7 mouse cellular contexts compared by ENCODE assay signal in genomic region chr10:115251088-115251934, GRCm38 (mm10). TPM values are rescaled to one million over a fixed set of nuclear protein-coding genes. Genes with fewer than 3 reads are reported as not detected.
DNase-seq lines count a peak whose midpoint lies in the region; ATAC-seq lines count a peak whose summit lies in the region.

Gene Tbc1d15 (minus strand): TSS chr10:115251467.

- peak within 1 kb of the TSS; percentile 57 for H3K4me2 ChIP-seq in embryonic facial prominence, embryonic 11.5 days (ENCODE audit: low read depth, low read length)
- H3K4me2 ChIP-seq in midbrain, embryonic 13.5 days (replicated peaks) = peak within 1 kb of the TSS; percentile 73

- H3K27ac ChIP-seq in embryonic facial prominence, embryonic 11.5 days (replicated peaks; ENCODE audit: low read depth, low read length) = 0 out of 2 replicates have a peak within 1 kb of the TSS, but pooled peaks have one; percentile 8
- H3K27ac ChIP-seq in limb, embryonic 10.5 days = peak within 1 kb of the TSS; percentile 91
- no peak within 1 kb of the TSS for H3K27ac ChIP-seq in midbrain, embryonic 13.5 days

- under 1% methylated on average over 67 of the region's 67 CpGs for WGBS in embryonic facial prominence, embryonic 11.5 days
- under 1% methylated on average over 67 of the region's 67 CpGs for WGBS in limb, embryonic 10.5 days
- under 1% methylated on average over 60 of the region's 67 CpGs for WGBS in midbrain, embryonic 13.5 days

- no peaks in the 10 kb centered on the region for H3K4me1 ChIP-seq in embryonic facial prominence, embryonic 11.5 days (ENCODE audit: control insufficient read depth, insufficient read depth, low read length)
- peaks cover 34% of the 10 kb centered on the region for H3K4me1 ChIP-seq in limb, embryonic 10.5 days
- H3K4me1 ChIP-seq in midbrain, embryonic 13.5 days (replicated peaks) = peaks cover 29% of the 10 kb centered on the region

- DNase-seq in adrenal gland, postnatal 14 days = peak; percentile 99
- peak; percentile 99 for DNase-seq in embryonic facial prominence, embryonic 11.5 days (ENCODE audit: low spot score)
- peak; percentile 98 for DNase-seq in kidney, adult 11 months
- peak; percentile 99 for DNase-seq in limb, embryonic 10.5 days (ENCODE audit: low spot score)
- peak; percentile 97 for DNase-seq in spleen, adult 12 weeks (ENCODE audit: low spot score)

- H3K4me3 ChIP-seq in embryonic facial prominence, embryonic 11.5 days (ENCODE audit: low read depth, low read length) = peak within 1 kb of the TSS; percentile 93
- peak within 1 kb of the TSS; percentile 97 for H3K4me3 ChIP-seq in limb, embryonic 10.5 days
- peak within 1 kb of the TSS; percentile 73 for H3K4me3 ChIP-seq in midbrain, embryonic 13.5 days (replicated peaks)

- H3K36me3 ChIP-seq in embryonic facial prominence, embryonic 11.5 days (replicated peaks; ENCODE audit: control insufficient read depth, insufficient read depth, low read depth, low read length) = no peaks in the 10 kb centered on the region
- H3K36me3 ChIP-seq in limb, embryonic 10.5 days = no peaks in the 10 kb centered on the region
- no peaks in the 10 kb centered on the region for H3K36me3 ChIP-seq in midbrain, embryonic 13.5 days

- peak within 1 kb of the TSS; percentile 82 for H3K9ac ChIP-seq in embryonic facial prominence, embryonic 11.5 days (replicated peaks; ENCODE audit: low read length)
- H3K9ac ChIP-seq in midbrain, embryonic 13.5 days (replicated peaks) = peak within 1 kb of the TSS; percentile 80

- H3K9me3 ChIP-seq in embryonic facial prominence, embryonic 11.5 days (replicated peaks; ENCODE audit: control insufficient read depth, low read length) = no peaks in the 10 kb centered on the region
- no peaks in the 10 kb centered on the region for H3K9me3 ChIP-seq in limb, embryonic 10.5 days (replicated peaks)
- no peaks in the 10 kb centered on the region for H3K9me3 ChIP-seq in midbrain, embryonic 13.5 days

- H3K27me3 ChIP-seq in embryonic facial prominence, embryonic 11.5 days (ENCODE audit: control insufficient read depth, insufficient read depth, low read length) = no peaks in the 10 kb centered on the region
- no peaks in the 10 kb centered on the region for H3K27me3 ChIP-seq in limb, embryonic 10.5 days (ENCODE audit: low read depth, poor library complexity, severe bottlenecking)
- H3K27me3 ChIP-seq in midbrain, embryonic 13.5 days = no peaks in the 10 kb centered on the region

- ATAC-seq in embryonic facial prominence, embryonic 11.5 days (replicated peaks; ENCODE audit: insufficient number of reproducible peaks, low FRiP score, low TSS enrichment, low read depth) = peak; percentile 95
- ATAC-seq in granulocyte monocyte progenitor cell, adult 5-6 weeks (replicated peaks; ENCODE audit: poor library complexity, severe bottlenecking) = peak; percentile 68
- peak; percentile 97 for ATAC-seq in midbrain, embryonic 13.5 days

RNA-seq across cellular contexts. Expression of gene Tbc1d15, which starts in this region (rescaled TPM):
- total RNA-seq in adrenal gland, postnatal 14 days (2021) = 91.7 and 100 TPM in 2 replicates
- 65.7 and 69.5 TPM in 2 replicates for polyA plus RNA-seq in embryonic facial prominence, embryonic 11.5 days (2014; fragmentation: Nextera tagmentation; extraction: Ambion mirVana)
- 64.0 and 82.8 TPM in 2 replicates for total RNA-seq in granulocyte monocyte progenitor cell, adult 5-6 weeks (2014; fragmentation: Nextera tagmentation)
- 52.2 and 55.0 TPM in 2 replicates for total RNA-seq in granulocyte monocyte progenitor cell, adult 5-6 weeks (2017)
- polyA plus RNA-seq in limb, embryonic 10.5 days (2016; fragmentation: Nextera tagmentation; extraction: Ambion mirVana) = 51.7 and 57.6 TPM in 2 replicates
- polyA plus RNA-seq in midbrain, embryonic 13.5 days (2015; fragmentation: Nextera tagmentation; extraction: Ambion mirVana) = 36.5 and 42.5 TPM in 2 replicates
